Mouse (Mus musculus) midbrain, postnatal 0 days (tissue): ENCODE data around the gene Ears2. TPM values are rescaled to one million over a fixed set of nuclear protein-coding genes. Genes with fewer than 3 reads are reported as not detected.

Experiments
- ATAC-seq: fragments of 200-750 bp; cut with Nextera tagmentation; 2 replicates; pipeline ENCODE4 v1.8.0; 2017; ENCODE audit warnings: moderate number of reproducible peaks, mild to moderate bottlenecking, moderate TSS enrichment, moderate library complexity; ENCODE audit not compliant: low FRiP score
- DNase-seq: peaks from one replicate; pipeline ENCODE4 v3.0.0-alpha.2; 2015; ENCODE audit warnings: low spot score
- H3K27ac ChIP-seq: fragments of 300-500 bp; sonication (generic); 2 replicates; pipeline ENCODE4 v1.5.1; 2014; ENCODE audit warnings: low read depth, mild to moderate bottlenecking, low read length, mixed read lengths
- H3K27me3 ChIP-seq: fragments of 300-500 bp; sonication (generic); 2 replicates; pipeline ENCODE4 v1.6.1; 2014; ENCODE audit warnings: low read length, control low read depth, mixed read lengths; ENCODE audit not compliant: insufficient read depth
- H3K36me3 ChIP-seq: fragments of 300-500 bp; sonication (generic); 2 replicates; pipeline ENCODE4 v1.6.1; 2014; ENCODE audit warnings: low read length, control low read depth, mixed read lengths; ENCODE audit not compliant: insufficient read depth
- H3K4me1 ChIP-seq: fragments of 300-500 bp; sonication (generic); 2 replicates; pipeline ENCODE4 v1.6.1; 2014; ENCODE audit warnings: mild to moderate bottlenecking, control low read depth, antibody characterized with exemption, low read length, mixed read lengths; ENCODE audit not compliant: insufficient read depth
- H3K4me2 ChIP-seq: fragments of 300-500 bp; sonication (generic); 2 replicates; pipeline ENCODE4 v1.6.1; 2014; ENCODE audit warnings: low read depth, mild to moderate bottlenecking, low read length, mixed read lengths; ENCODE audit not compliant: poor library complexity, severe bottlenecking
- H3K4me3 ChIP-seq: fragments of 300-500 bp; sonication (generic); 2 replicates; pipeline ENCODE4 v1.5.1; 2014; ENCODE audit warnings: low read depth, mild to moderate bottlenecking, low read length, moderate library complexity
- H3K9ac ChIP-seq: fragments of 300-500 bp; sonication (generic); replicated peaks from 2 replicates; pipeline ENCODE4 v1.6.1; 2014; ENCODE audit warnings: mild to moderate bottlenecking, low read length, moderate library complexity, mixed read lengths; ENCODE audit not compliant: poor library complexity, severe bottlenecking
- H3K9me3 ChIP-seq: fragments of 300-500 bp; sonication (generic); 2 replicates; pipeline ENCODE4 v1.6.1; 2016; ENCODE audit warnings: low read length, control low read depth
- CTCF ChIP-seq: IDR thresholded peaks from 2 replicates; pipeline ENCODE4 v1.5.1; 2016; ENCODE audit warnings: antibody characterized with exemption, mild to moderate bottlenecking
- WGBS: fragments of 180-500 bp; shearing (Covaris S2); extraction: QIAGEN DNeasy Blood & Tissue Kit; methylation state at CpG from one replicate; pipeline ENCODE4 v1.1.7; 2014; 5-methylcytosine and 5-hydroxymethylcytosine counted together
- polyA plus RNA-seq: library from polyadenylated mRNA; unstranded; fragments of >200 nt; fragmentation: Nextera tagmentation; extraction: Ambion mirVana; gene quantifications from 2 replicates; pipeline ENCODE4 v1.2.1, GENCODE M21; 2015
- total RNA-seq: library from RNA; depleted of rRNA; stranded (reverse); fragments of >200 nt; gene quantifications from 2 replicates; pipeline ENCODE4 v1.2.3, GENCODE M21; 2014; rRNA removed

The Ears2 gene
- total and polyA plus RNA-seq, 2 experiments from 2014 or later: 7.5 to 15.3 TPM

GRCm38 (mm10) chr7:121995961-121996360, 71.1 kb downstream of the Ears2 start:
- Histone ChIP-seq H3K4me3 (no peak overlapping the region), H3K9me3 (no peaks in the 10 kb centered on the region), H3K36me3 (peaks cover 69% of the 10 kb centered on the region), H3K27me3 (no peaks in the 10 kb centered on the region), H3K4me2 (no peak overlapping the region), H3K4me1 (no peaks in the 10 kb centered on the region), H3K9ac (no peak overlapping the region), H3K27ac (no peak overlapping the region)
- 92% methylated on average over 5 of the region's 5 CpGs for WGBS
- DNase-seq (no peak), ATAC-seq (no peak)
- TF ChIP-seq CTCF: no peak

Other genes starting within 250 kb of the Ears2 start
- 0.09 and 0.60 TPM in 2 replicates for gene Scnn1b, start 202.2 kb downstream of the Ears2 start, total RNA-seq
- gene Scnn1b, start 202.2 kb downstream of the Ears2 start, polyA plus RNA-seq: 0.47 and 0.52 TPM in 2 replicates
- gene Cog7, start 85.6 kb downstream of the Ears2 start, total RNA-seq: 34.9 and 41.3 TPM in 2 replicates
- 22.4 and 27.4 TPM in 2 replicates for gene Cog7, start 85.6 kb downstream of the Ears2 start, polyA plus RNA-seq
- gene Gga2, start 46.0 kb downstream of the Ears2 start, total RNA-seq: 25.4 and 27.2 TPM in 2 replicates
- 20.1 and 22.2 TPM in 2 replicates for gene Gga2, start 46.0 kb downstream of the Ears2 start, polyA plus RNA-seq
- 124 and 137 TPM in 2 replicates for gene Ubfd1, start 88 bp downstream of the Ears2 start, total RNA-seq
- 63.2 and 69.0 TPM in 2 replicates for gene Ubfd1, start 88 bp downstream of the Ears2 start, polyA plus RNA-seq
- 43.0 and 67.9 TPM in 2 replicates for gene Ndufab1, start 34.6 kb upstream of the Ears2 start, total RNA-seq
- gene Ndufab1, start 34.6 kb upstream of the Ears2 start, polyA plus RNA-seq: 711 and 727 TPM in 2 replicates
- 1.5 and 4.0 TPM in 2 replicates for gene Palb2, start 65.7 kb upstream of the Ears2 start, total RNA-seq
- gene Palb2, start 65.7 kb upstream of the Ears2 start, polyA plus RNA-seq: 2.1 and 2.5 TPM in 2 replicates
- 106 TPM in 2 replicates for gene Dctn5, start 65.8 kb upstream of the Ears2 start, total RNA-seq
- gene Dctn5, start 65.8 kb upstream of the Ears2 start, polyA plus RNA-seq: 144 and 169 TPM in 2 replicates
- 4.1 and 6.6 TPM in 2 replicates for gene Plk1, start 92.2 kb upstream of the Ears2 start, total RNA-seq
- gene Plk1, start 92.2 kb upstream of the Ears2 start, polyA plus RNA-seq: 6.3 and 6.7 TPM in 2 replicates
- 2.4 and 3.6 TPM in 2 replicates for gene Ern2, start 118.9 kb upstream of the Ears2 start, total RNA-seq
- gene Ern2, start 118.9 kb upstream of the Ears2 start, polyA plus RNA-seq: 2.0 and 2.6 TPM in 2 replicates
- 0.38 and 0.99 TPM in 2 replicates for gene Chp2, start 152.2 kb upstream of the Ears2 start, total RNA-seq
- gene Chp2, start 152.2 kb upstream of the Ears2 start, polyA plus RNA-seq: 0.99 and 1.3 TPM in 2 replicates
- 307 and 308 TPM in 2 replicates for gene Prkcb, start 221.5 kb upstream of the Ears2 start, total RNA-seq
- 184 and 196 TPM in 2 replicates for gene Prkcb, start 221.5 kb upstream of the Ears2 start, polyA plus RNA-seq